Mouse (Mus musculus): ENCODE measurements at regions not wholly inside any gene's neighbourhood (a gene's known extent, or its start where the extent isn't known, plus 50 kb on each side); places are given as distances from the start of the nearest gene placed in this dataset.

GRCm38 (mm10) chr7:113130552-113130951, 76.7 kb upstream of the Arntl start:
- Histone ChIP-seq H3K27ac (ENCODE audit: low read length) (no peak overlapping the region), H3K4me1 (replicated peaks; ENCODE audit: control insufficient read depth, insufficient read depth, low read length) (peaks cover 6% of the 10 kb centered on the region), H3K27me3 (replicated peaks; ENCODE audit: control insufficient read depth, insufficient read depth, low read length) (no peaks in the 10 kb centered on the region), H3K36me3 (ENCODE audit: control insufficient read depth, insufficient read depth) (no peaks in the 10 kb centered on the region), H3K9me3 (ENCODE audit: control insufficient read depth, low read length) (no peaks in the 10 kb centered on the region), H3K4me3 (replicated peaks; ENCODE audit: low read length) (no peak overlapping the region), H3K9ac (replicated peaks; ENCODE audit: low read depth, low read length) (no peak overlapping the region), H3K4me2 (ENCODE audit: low read length) (no peak overlapping the region)
- ATAC-seq = peak; percentile 31; the same call in 1 of the 2 replicates
- WGBS = 59% methylated on average over 6 of the region's 6 CpGs

- Histone ChIP-seq H3K9me3 (ENCODE audit: control insufficient read depth, low read length) (no peaks in the 10 kb centered on the region), H3K9ac (replicated peaks; ENCODE audit: low read depth, low read length) (no peak overlapping the region), H3K4me3 (replicated peaks; ENCODE audit: low read length) (no peak overlapping the region), H3K27me3 (replicated peaks; ENCODE audit: control insufficient read depth, insufficient read depth, low read length) (no peaks in the 10 kb centered on the region), H3K4me1 (replicated peaks; ENCODE audit: control insufficient read depth, insufficient read depth, low read length) (peaks cover 6% of the 10 kb centered on the region), H3K36me3 (ENCODE audit: control insufficient read depth, insufficient read depth) (no peaks in the 10 kb centered on the region), H3K4me2 (ENCODE audit: low read length) (no peak overlapping the region), H3K27ac (ENCODE audit: low read length) (no peak overlapping the region)
- ATAC-seq = peak; percentile 54; the same call in 1 of the 2 replicates
- 2% methylated on average over 6 of the region's 6 CpGs for WGBS
Observed at GRCm38 (mm10) chr7:113131945-113132538, 75.2 kb upstream of the Arntl start.

- no peak for ATAC-seq
- Histone ChIP-seq H3K4me1 (replicated peaks; ENCODE audit: control insufficient read depth, insufficient read depth, low read length) (peaks cover 6% of the 10 kb centered on the region), H3K36me3 (ENCODE audit: control insufficient read depth, insufficient read depth) (no peaks in the 10 kb centered on the region), H3K4me2 (ENCODE audit: low read length) (no peak overlapping the region), H3K9me3 (ENCODE audit: control insufficient read depth, low read length) (no peaks in the 10 kb centered on the region), H3K4me3 (replicated peaks; ENCODE audit: low read length) (no peak overlapping the region), H3K27ac (ENCODE audit: low read length) (no peak overlapping the region), H3K9ac (replicated peaks; ENCODE audit: low read depth, low read length) (no peak overlapping the region), H3K27me3 (replicated peaks; ENCODE audit: control insufficient read depth, insufficient read depth, low read length) (no peaks in the 10 kb centered on the region)
- WGBS = 77% methylated on average over 5 of the region's 5 CpGs
Observed at GRCm38 (mm10) chr7:113133891-113134290, 73.4 kb upstream of the Arntl start.

GRCm38 (mm10) chr7:113140011-113140438, 67.2 kb upstream of the Arntl start:
- Histone ChIP-seq H3K36me3 (ENCODE audit: control insufficient read depth, insufficient read depth) (no peaks in the 10 kb centered on the region), H3K4me3 (replicated peaks; ENCODE audit: low read length) (no peak overlapping the region), H3K27me3 (replicated peaks; ENCODE audit: control insufficient read depth, insufficient read depth, low read length) (no peaks in the 10 kb centered on the region), H3K4me1 (replicated peaks; ENCODE audit: control insufficient read depth, insufficient read depth, low read length) (peaks cover 5% of the 10 kb centered on the region), H3K9ac (replicated peaks; ENCODE audit: low read depth, low read length) (no peak overlapping the region), H3K4me2 (ENCODE audit: low read length) (no peak overlapping the region), H3K27ac (ENCODE audit: low read length) (no peak overlapping the region), H3K9me3 (ENCODE audit: control insufficient read depth, low read length) (no peaks in the 10 kb centered on the region)
- 87% methylated on average over 10 of the region's 10 CpGs for WGBS
- ATAC-seq = no peak

- Histone ChIP-seq H3K9ac (replicated peaks; ENCODE audit: low read depth, low read length) (no peak overlapping the region), H3K9me3 (ENCODE audit: control insufficient read depth, low read length) (no peaks in the 10 kb centered on the region), H3K27ac (ENCODE audit: low read length) (no peak overlapping the region), H3K27me3 (replicated peaks; ENCODE audit: control insufficient read depth, insufficient read depth, low read length) (no peaks in the 10 kb centered on the region), H3K4me3 (replicated peaks; ENCODE audit: low read length) (no peak overlapping the region), H3K36me3 (ENCODE audit: control insufficient read depth, insufficient read depth) (no peaks in the 10 kb centered on the region), H3K4me1 (replicated peaks; ENCODE audit: control insufficient read depth, insufficient read depth, low read length) (peaks cover 7% of the 10 kb centered on the region), H3K4me2 (ENCODE audit: low read length) (no peak overlapping the region)
- WGBS = 19% methylated on average over 10 of the region's 10 CpGs
- ATAC-seq = peak; percentile 53
Observed at GRCm38 (mm10) chr7:113141846-113142683, 65.2 kb upstream of the Arntl start.

- Histone ChIP-seq H3K4me2 (ENCODE audit: low read length) (no peak overlapping the region), H3K27ac (ENCODE audit: low read length) (no peak overlapping the region), H3K36me3 (ENCODE audit: control insufficient read depth, insufficient read depth) (no peaks in the 10 kb centered on the region), H3K9ac (replicated peaks; ENCODE audit: low read depth, low read length) (no peak overlapping the region), H3K4me1 (replicated peaks; ENCODE audit: control insufficient read depth, insufficient read depth, low read length) (peaks cover 18% of the 10 kb centered on the region), H3K27me3 (replicated peaks; ENCODE audit: control insufficient read depth, insufficient read depth, low read length) (no peaks in the 10 kb centered on the region), H3K4me3 (replicated peaks; ENCODE audit: low read length) (no peak overlapping the region), H3K9me3 (ENCODE audit: control insufficient read depth, low read length) (no peaks in the 10 kb centered on the region)
- 15% methylated on average over 7 of the region's 7 CpGs for WGBS
- 0 out of 2 replicates have a peak, but pooled peaks have one; percentile 11 for ATAC-seq
Observed at GRCm38 (mm10) chr7:113143552-113143951, 63.7 kb upstream of the Arntl start.

- peaks cover 18% of the 10 kb centered on the region for H3K4me1 ChIP-seq (replicated peaks; ENCODE audit: control insufficient read depth, insufficient read depth, low read length)
- H3K4me2 ChIP-seq (ENCODE audit: low read length) = no peak overlapping the region
- no peaks in the 10 kb centered on the region for H3K36me3 ChIP-seq (ENCODE audit: control insufficient read depth, insufficient read depth)
- no peak overlapping the region for H3K27ac ChIP-seq (ENCODE audit: low read length)
- no peak overlapping the region for H3K9ac ChIP-seq (replicated peaks; ENCODE audit: low read depth, low read length)
- H3K4me3 ChIP-seq (replicated peaks; ENCODE audit: low read length) = no peak overlapping the region
- WGBS = 87% methylated on average over 8 of the region's 8 CpGs
- no peak for ATAC-seq
- no peaks in the 10 kb centered on the region for H3K27me3 ChIP-seq (replicated peaks; ENCODE audit: control insufficient read depth, insufficient read depth, low read length)
- H3K9me3 ChIP-seq (ENCODE audit: control insufficient read depth, low read length) = no peaks in the 10 kb centered on the region
Observed at GRCm38 (mm10) chr7:113145046-113145445, 62.2 kb upstream of the Arntl start.

- 70% methylated on average over 2 of the region's 2 CpGs for WGBS
- no peak overlapping the region for H3K27ac ChIP-seq (ENCODE audit: low read length)
- no peak for ATAC-seq
Observed at GRCm38 (mm10) chr7:113146108-113146507, 61.2 kb upstream of the Arntl start.

GRCm38 (mm10) chr7:113146526-113146925, 60.7 kb upstream of the Arntl start:
- WGBS = 86% methylated on average over 9 of the region's 9 CpGs
- no peaks in the 10 kb centered on the region for H3K27me3 ChIP-seq (replicated peaks; ENCODE audit: control insufficient read depth, insufficient read depth, low read length)
- ATAC-seq = no peak

More at GRCm38 (mm10) chr7:113146108-113146507, 61.2 kb upstream of the Arntl start:
- H3K4me1 ChIP-seq (replicated peaks; ENCODE audit: control insufficient read depth, insufficient read depth, low read length) = peaks cover 18% of the 10 kb centered on the region
- H3K27me3 ChIP-seq (replicated peaks; ENCODE audit: control insufficient read depth, insufficient read depth, low read length) = no peaks in the 10 kb centered on the region
- H3K9me3 ChIP-seq (ENCODE audit: control insufficient read depth, low read length) = no peaks in the 10 kb centered on the region
- no peak overlapping the region for H3K4me3 ChIP-seq (replicated peaks; ENCODE audit: low read length)
- no peak overlapping the region for H3K9ac ChIP-seq (replicated peaks; ENCODE audit: low read depth, low read length)
- no peak overlapping the region for H3K4me2 ChIP-seq (ENCODE audit: low read length)
- no peaks in the 10 kb centered on the region for H3K36me3 ChIP-seq (ENCODE audit: control insufficient read depth, insufficient read depth)

More at GRCm38 (mm10) chr7:113146526-113146925, 60.7 kb upstream of the Arntl start:
- Histone ChIP-seq H3K36me3 (ENCODE audit: control insufficient read depth, insufficient read depth) (no peaks in the 10 kb centered on the region), H3K27ac (ENCODE audit: low read length) (no peak overlapping the region), H3K4me3 (replicated peaks; ENCODE audit: low read length) (no peak overlapping the region), H3K9me3 (ENCODE audit: control insufficient read depth, low read length) (no peaks in the 10 kb centered on the region), H3K9ac (replicated peaks; ENCODE audit: low read depth, low read length) (no peak overlapping the region), H3K4me1 (replicated peaks; ENCODE audit: control insufficient read depth, insufficient read depth, low read length) (peaks cover 17% of the 10 kb centered on the region), H3K4me2 (ENCODE audit: low read length) (no peak overlapping the region)

Measured in forebrain, embryonic 16.5 days (tissue).